Mouse (Mus musculus) lung, postnatal 25 days (tissue): ENCODE results near the gene Mknk1.

Experiments used
- DNase-seq: peaks from one replicate; pipeline ENCODE4 v3.0.0; 2022; ENCODE audit warnings: low spot score

Gene Mknk1

GRCm38 (mm10) chr4:115890553-115890952 is 51.6 kb downstream of the Mknk1 start, which contains the start of gene 6430628N08Rik:
Gene 6430628N08Rik (plus strand): TSS chr4:115890665.
- DNase-seq: no peak

DNA sequence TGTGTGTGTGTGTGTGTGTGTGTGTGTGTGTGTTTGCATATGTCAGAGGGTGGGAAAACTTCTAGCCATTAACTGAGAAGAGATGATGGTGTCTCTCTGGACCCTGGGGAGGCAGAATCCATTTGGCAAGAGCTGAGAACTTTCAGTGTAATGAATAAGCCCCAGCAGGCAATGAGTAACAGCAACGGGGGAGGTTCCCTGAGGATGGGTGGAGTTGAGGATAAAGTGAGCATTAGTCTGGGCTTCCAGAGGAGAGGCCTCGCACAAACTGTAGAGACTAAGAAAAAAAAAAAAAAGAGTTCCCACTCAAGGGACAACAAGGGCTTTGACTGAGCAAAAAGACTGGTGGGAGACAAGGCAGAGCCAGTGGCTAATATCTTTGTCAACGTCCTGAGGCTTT is 55.3 kb downstream of the Mknk1 start:
- no peak for DNase-seq

DNA sequence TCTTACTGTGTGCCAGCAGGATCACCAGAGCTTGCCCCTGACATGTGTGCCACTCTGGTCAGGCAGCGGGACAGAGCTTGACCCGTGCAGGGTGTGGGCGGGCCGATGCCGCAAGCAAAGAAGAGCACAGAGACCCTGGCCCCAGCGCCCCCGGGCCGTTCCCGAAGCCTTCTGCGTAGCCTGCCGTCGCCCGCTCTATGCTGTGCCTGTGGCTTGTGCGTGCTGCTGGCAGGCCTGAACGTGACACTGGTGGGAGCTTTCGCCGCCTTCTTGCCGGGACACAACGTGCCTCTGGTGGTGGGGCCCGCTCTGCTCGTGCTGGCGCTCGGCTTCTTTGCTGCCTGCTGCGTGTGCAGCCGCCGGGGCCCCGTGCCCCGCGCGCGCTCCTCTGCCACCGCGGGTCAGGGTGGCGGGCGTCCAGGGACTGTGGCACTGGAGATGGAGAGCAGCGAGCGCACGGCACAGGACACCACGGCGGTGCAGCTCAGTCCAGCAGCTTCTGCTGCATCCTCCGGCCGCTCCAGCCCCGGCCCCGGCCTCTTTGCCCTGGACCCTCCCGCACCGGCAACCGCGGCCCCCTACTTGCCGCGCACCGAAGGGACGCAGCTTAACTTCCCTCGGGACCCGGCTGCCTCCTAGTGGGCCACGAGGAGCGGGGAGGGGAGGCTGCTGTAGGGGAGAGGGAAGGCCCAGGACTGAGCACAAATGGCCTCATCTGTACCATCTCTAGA is 59.1 kb downstream of the Mknk1 start:
- DNase-seq: no peak

DNA sequence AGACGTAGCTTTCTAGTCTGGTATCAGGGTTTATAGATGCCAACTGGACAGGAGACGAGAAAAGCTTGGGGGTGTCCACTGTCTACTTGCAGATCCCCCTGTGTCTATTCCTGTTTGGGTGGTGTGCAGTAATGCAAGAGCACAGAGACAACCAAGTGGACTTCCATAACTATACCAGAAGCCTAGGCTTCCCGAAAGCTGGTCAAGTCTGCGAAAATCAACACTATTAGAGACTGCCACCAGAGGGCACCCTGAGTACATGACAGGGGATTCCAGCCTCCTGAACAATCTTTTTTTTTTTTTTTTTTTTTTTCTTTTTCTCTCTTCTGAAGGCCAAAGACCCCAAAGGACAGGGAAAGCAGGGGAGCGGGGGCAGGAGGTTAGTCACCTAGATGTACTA is 63.8 kb downstream of the Mknk1 start:
- peak; percentile 74 for DNase-seq

DNA sequence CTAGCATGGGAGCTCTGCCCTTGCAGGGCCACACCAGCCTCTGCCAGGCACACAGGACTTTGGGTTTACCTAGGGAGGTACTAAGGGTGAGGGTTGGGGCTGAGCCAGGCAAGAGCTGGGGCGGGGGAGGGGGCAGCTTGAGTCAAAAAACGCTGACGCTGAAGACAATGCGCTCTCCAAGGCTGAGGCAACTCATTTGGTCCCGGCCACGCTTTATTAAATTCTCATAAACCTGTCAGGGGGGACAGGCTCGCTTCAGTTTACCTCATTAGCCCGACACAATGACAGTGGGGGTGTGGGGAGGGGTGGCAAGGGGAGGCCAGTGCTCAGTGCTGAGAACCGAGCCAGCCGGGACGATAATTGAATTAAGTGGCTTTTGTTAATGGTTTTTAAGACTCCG is 65.4 kb downstream of the Mknk1 start:
- DNase-seq: no peak

GRCm38 (mm10) chr4:115905701-115906100 is 66.7 kb downstream of the Mknk1 start:
- DNase-seq: no peak

GRCm38 (mm10) chr4:115906791-115907190 is 67.8 kb downstream of the Mknk1 start:
- no peak for DNase-seq

- DNase-seq: no peak
Measured at GRCm38 (mm10) chr4:115907994-115908393, 69.0 kb downstream of the Mknk1 start.

- DNase-seq: no peak
Measured at GRCm38 (mm10) chr4:115908641-115909040, 69.6 kb downstream of the Mknk1 start.

GRCm38 (mm10) chr4:115911586-115911985 is 72.6 kb downstream of the Mknk1 start:
- no peak for DNase-seq

DNA sequence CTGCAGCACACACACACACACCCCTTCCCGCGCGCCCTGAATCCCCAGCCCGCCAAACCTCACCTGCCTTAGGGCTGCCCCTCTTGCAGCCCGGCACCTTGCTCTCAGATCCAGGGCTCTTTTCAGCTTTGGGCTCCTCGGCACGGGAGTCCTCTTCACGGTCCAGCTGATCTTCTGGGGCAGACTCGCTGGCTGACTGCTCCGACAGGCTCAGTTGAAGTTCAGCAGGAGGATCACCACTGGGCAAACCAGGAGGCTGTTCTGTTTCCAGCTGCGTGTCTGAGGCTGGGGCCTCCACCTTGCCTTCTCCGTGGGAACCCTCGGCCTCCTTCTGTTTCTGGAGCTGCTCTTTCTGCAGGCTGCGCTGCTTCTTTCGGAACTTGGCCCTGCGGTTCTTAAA is 80.9 kb downstream of the Mknk1 start:
- no peak for DNase-seq

GRCm38 (mm10) chr4:115922688-115923087 is 83.7 kb downstream of the Mknk1 start:
- DNase-seq: no peak

- DNase-seq: no peak
Measured at GRCm38 (mm10) chr4:115923262-115923880, 84.4 kb downstream of the Mknk1 start.

- no peak for DNase-seq
Measured at GRCm38 (mm10) chr4:115927637-115928036, 88.6 kb downstream of the Mknk1 start.
